Mouse (Mus musculus) frontal cortex, adult 2 months (tissue): ENCODE measurements around the gene Arhgap29. TPM values are rescaled to one million over a fixed set of nuclear protein-coding genes. Genes with fewer than 3 reads are reported as not detected.
A peak's percentile ranks its signal among the peaks of the same experiment; 100 is the strongest.

Experiments
- DNase-seq, 2 experiments: peaks; one replicate each; pipeline ENCODE4 v3.0.0; 2022; ENCODE audit warnings: low spot score in 1 of 2; ENCODE audit errors: extremely low spot score in 1 of 2
- polyA plus RNA-seq: library from polyadenylated mRNA; depleted of rRNA; stranded (reverse); fragments of >200 nt; gene quantifications from 2 replicates; pipeline ENCODE4 v1.2.3, GENCODE M21; 2012; rRNA removed

Gene Arhgap29
- polyA plus RNA-seq, result 16.7 and 20.3 TPM in 2 replicates

- DNase-seq, result no peak
Measured at GRCm38 (mm10) chr3:121952041-121952591, at the start of gene Arhgap29. Arhgap29 (plus strand) TSS chr3:121952541.

GRCm38 (mm10) chr3:121902729-121903128 lies 49.6 kb upstream of the Arhgap29 start:
- DNase-seq, result no peak

- no peak for DNase-seq
Measured at GRCm38 (mm10) chr3:121903286-121903685, 49.1 kb upstream of the Arhgap29 start.

- no peak for DNase-seq
Measured at GRCm38 (mm10) chr3:121903695-121904094, 48.6 kb upstream of the Arhgap29 start.

- DNase-seq, result no peak
Measured at GRCm38 (mm10) chr3:121904476-121904875, 47.9 kb upstream of the Arhgap29 start.

GRCm38 (mm10) chr3:121906623-121907022 lies 45.7 kb upstream of the Arhgap29 start:
- DNase-seq, result no peak

- DNase-seq, result peak in 1 of 2 experiments; percentile 28
Measured at GRCm38 (mm10) chr3:121909155-121909554, 43.2 kb upstream of the Arhgap29 start.

- no peak for DNase-seq
Measured at GRCm38 (mm10) chr3:121913476-121913875, 38.9 kb upstream of the Arhgap29 start.

- no peak for DNase-seq
Measured at GRCm38 (mm10) chr3:121914459-121915185, 37.7 kb upstream of the Arhgap29 start.

GRCm38 (mm10) chr3:121915191-121915590 lies 37.1 kb upstream of the Arhgap29 start:
- no peak for DNase-seq

- no peak for DNase-seq
Measured at GRCm38 (mm10) chr3:121916802-121917532, 35.4 kb upstream of the Arhgap29 start.

GRCm38 (mm10) chr3:121917658-121918057 lies 34.7 kb upstream of the Arhgap29 start:
- DNase-seq, result no peak

GRCm38 (mm10) chr3:121919961-121920360 lies 32.4 kb upstream of the Arhgap29 start:
- no peak for DNase-seq

- DNase-seq, result no peak
Measured at GRCm38 (mm10) chr3:121920769-121921168, 31.6 kb upstream of the Arhgap29 start.

GRCm38 (mm10) chr3:121924768-121925486 lies 27.4 kb upstream of the Arhgap29 start:
- DNase-seq, result no peak

GRCm38 (mm10) chr3:121927601-121928000 lies 24.7 kb upstream of the Arhgap29 start:
- no peak for DNase-seq

- DNase-seq, result peak in 1 of 2 experiments; percentile 28
Measured at GRCm38 (mm10) chr3:121932815-121933214, 19.5 kb upstream of the Arhgap29 start.

GRCm38 (mm10) chr3:121936241-121936640 lies 16.1 kb upstream of the Arhgap29 start:
- no peak for DNase-seq

- DNase-seq, result no peak
Measured at GRCm38 (mm10) chr3:121937036-121937435, 15.3 kb upstream of the Arhgap29 start.

- no peak for DNase-seq
Measured at GRCm38 (mm10) chr3:121939658-121940057, 12.7 kb upstream of the Arhgap29 start.
